Mouse (Mus musculus) intestine, embryonic 14.5 days (tissue): ENCODE results near the gene Fam98a. TPM values are rescaled to one million over a fixed set of nuclear protein-coding genes. Genes with fewer than 3 reads are reported as not detected.

Experiments used
- ATAC-seq: fragments of 200-750 bp; cut with Nextera tagmentation; replicated peaks from 2 replicates; pipeline ENCODE4 v1.8.0; 2017; ENCODE audit warnings: low read depth, moderate number of reproducible peaks, moderate TSS enrichment, moderate library complexity; ENCODE audit not compliant: low FRiP score, low TSS enrichment
- DNase-seq: peaks from one replicate; pipeline ENCODE4 v3.0.0-alpha.2; 2018; ENCODE audit warnings: low spot score
- H3K27ac ChIP-seq: fragments of 300-500 bp; sonication (generic); 2 replicates; pipeline ENCODE4 v1.5.1; 2014; ENCODE audit warnings: low read depth, mild to moderate bottlenecking, control low read depth
- H3K27me3 ChIP-seq: fragments of 300-500 bp; sonication (generic); replicated peaks from 2 replicates; pipeline ENCODE4 v1.6.1; 2014; ENCODE audit warnings: low read length, control low read depth; ENCODE audit not compliant: control insufficient read depth, insufficient read depth
- H3K36me3 ChIP-seq: fragments of 300-500 bp; sonication (generic); 2 replicates; pipeline ENCODE4 v1.6.1; 2014; ENCODE audit warnings: low read length, control low read depth; ENCODE audit not compliant: control insufficient read depth, insufficient read depth
- H3K4me1 ChIP-seq: fragments of 300-500 bp; sonication (generic); replicated peaks from 2 replicates; pipeline ENCODE4 v1.6.1; 2014; ENCODE audit warnings: low read length, control low read depth, mixed read lengths; ENCODE audit not compliant: control insufficient read depth, insufficient read depth
- H3K4me2 ChIP-seq: fragments of 300-500 bp; sonication (generic); 2 replicates; pipeline ENCODE4 v1.6.1; 2014; ENCODE audit warnings: low read length
- H3K4me3 ChIP-seq: fragments of 300-500 bp; sonication (generic); 2 replicates; pipeline ENCODE4 v1.5.1; 2014; ENCODE audit warnings: low read depth, low read length, control low read depth, mixed read lengths
- H3K9ac ChIP-seq: fragments of 300-500 bp; sonication (generic); 2 replicates; pipeline ENCODE4 v1.6.1; 2014; ENCODE audit warnings: mild to moderate bottlenecking, low read length
- H3K9me3 ChIP-seq: fragments of 300-500 bp; sonication (generic); 2 replicates; pipeline ENCODE4 v1.6.1; 2016; ENCODE audit warnings: low read length, control low read depth; ENCODE audit not compliant: control insufficient read depth
- WGBS: fragments of 180-500 bp; shearing (Covaris S2); extraction: QIAGEN DNeasy Blood & Tissue Kit; methylation state at CpG from one replicate; pipeline ENCODE4 v1.1.7; 2014; 5-methylcytosine and 5-hydroxymethylcytosine counted together
- polyA plus RNA-seq: library from polyadenylated mRNA; unstranded; fragments of >200 nt; fragmentation: Nextera tagmentation; extraction: Ambion mirVana; gene quantifications from 2 replicates; pipeline ENCODE4 v1.2.1, GENCODE M21; 2014

Gene Fam98a
- polyA plus RNA-seq, 1 experiment from 2014 or later = 8.3 TPM

DNA sequence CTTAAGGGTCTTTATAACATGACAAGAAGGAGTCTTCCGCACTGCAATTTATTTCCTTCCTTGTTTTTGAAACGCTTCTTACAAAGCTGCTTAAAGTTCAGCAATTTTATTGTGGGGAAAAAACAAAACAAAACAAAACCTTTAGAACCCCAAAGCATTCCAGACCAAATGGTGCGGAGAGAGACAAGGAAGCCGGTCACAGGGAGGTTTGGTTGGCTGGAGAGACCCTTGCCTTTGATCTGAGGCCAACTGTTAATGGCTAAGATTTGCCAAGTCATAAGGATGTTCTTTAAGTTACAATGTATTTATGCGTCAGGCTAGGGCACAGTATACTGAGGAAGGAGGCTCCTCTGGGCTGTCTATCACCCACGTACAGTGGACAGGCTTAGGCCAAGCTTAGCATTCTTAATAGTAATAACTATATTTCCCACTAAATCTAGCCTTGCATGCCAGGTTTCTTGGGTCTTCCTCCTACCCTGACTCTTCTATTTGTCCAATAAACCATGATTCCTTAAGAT lies 19.2 kb downstream of the Fam98a start:
- H3K9ac ChIP-seq = no peak overlapping the region
- no peaks in the 10 kb centered on the region for H3K9me3 ChIP-seq
- H3K27me3 ChIP-seq = no peaks in the 10 kb centered on the region
- H3K4me1 ChIP-seq = no peaks in the 10 kb centered on the region
- ATAC-seq (no peak), DNase-seq (no peak)
- no peak overlapping the region for H3K27ac ChIP-seq
- H3K36me3 ChIP-seq = no peaks in the 10 kb centered on the region
- WGBS = 83% methylated on average over 6 of the region's 6 CpGs
- H3K4me3 ChIP-seq = no peak overlapping the region
- no peak overlapping the region for H3K4me2 ChIP-seq

- Histone ChIP-seq H3K9me3 (no peaks in the 10 kb centered on the region), H3K27me3 (no peaks in the 10 kb centered on the region), H3K27ac (no peak overlapping the region), H3K4me2 (no peak overlapping the region), H3K9ac (no peak overlapping the region), H3K4me3 (no peak overlapping the region), H3K36me3 (no peaks in the 10 kb centered on the region), H3K4me1 (no peaks in the 10 kb centered on the region)
- ATAC-seq (no peak), DNase-seq (no peak)
- WGBS = 94% methylated on average over 14 of the region's 14 CpGs
Observed at GRCm38 (mm10) chr17:75529222-75529935, 22.4 kb downstream of the Fam98a start.

DNA sequence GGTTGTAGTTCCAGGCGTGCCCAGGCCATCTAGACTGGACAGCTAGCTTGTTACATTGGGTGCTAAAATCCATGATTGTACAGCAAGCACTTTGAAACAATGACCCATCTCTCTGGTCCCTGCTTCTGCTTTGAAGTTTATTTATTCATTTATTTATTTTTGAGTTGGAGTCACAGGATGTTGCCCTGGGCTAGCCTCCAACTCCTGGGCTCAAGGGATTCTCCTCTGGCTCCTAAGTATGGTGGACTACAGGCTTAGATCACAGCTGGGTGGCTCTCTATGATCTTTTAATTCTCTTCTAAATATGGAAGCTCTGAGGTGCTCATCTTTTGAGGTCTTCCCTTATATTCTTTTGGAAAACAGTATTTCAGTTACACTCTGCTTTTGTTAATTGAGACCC lies 25.3 kb downstream of the Fam98a start:
- H3K4me1 ChIP-seq = no peaks in the 10 kb centered on the region
- DNase-seq (no peak), ATAC-seq (no peak)
- H3K4me2 ChIP-seq = no peak overlapping the region
- H3K27me3 ChIP-seq = no peaks in the 10 kb centered on the region
- no peaks in the 10 kb centered on the region for H3K9me3 ChIP-seq
- H3K9ac ChIP-seq = no peak overlapping the region
- H3K27ac ChIP-seq = no peak overlapping the region
- H3K4me3 ChIP-seq = no peak overlapping the region
- H3K36me3 ChIP-seq = no peaks in the 10 kb centered on the region
- 77% methylated on average over 1 of the region's 1 CpGs for WGBS

DNA sequence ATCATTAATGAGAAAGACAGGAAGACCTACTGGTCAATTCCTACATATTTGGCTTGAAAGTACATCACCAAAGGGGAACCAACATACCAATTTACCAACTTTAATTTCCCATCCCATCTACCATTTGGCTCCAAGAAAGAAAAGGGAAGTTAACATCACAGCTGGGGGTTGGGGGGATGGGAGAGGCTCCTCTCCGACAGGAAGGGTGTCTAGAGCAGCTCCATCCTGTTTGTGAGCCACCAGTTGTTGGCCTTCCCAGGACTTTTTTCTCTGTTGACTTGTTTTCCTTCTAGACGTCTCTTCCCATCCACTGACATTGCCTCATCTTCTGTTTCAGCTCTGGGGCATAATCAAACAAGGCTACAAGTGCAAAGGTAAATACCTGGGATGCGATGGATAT lies 27.9 kb downstream of the Fam98a start:
- WGBS = 62% methylated on average over 3 of the region's 3 CpGs
- no peak overlapping the region for H3K9ac ChIP-seq
- no peaks in the 10 kb centered on the region for H3K9me3 ChIP-seq
- H3K4me1 ChIP-seq = no peaks in the 10 kb centered on the region
- no peaks in the 10 kb centered on the region for H3K27me3 ChIP-seq
- DNase-seq (no peak), ATAC-seq (no peak)
- H3K4me3 ChIP-seq = no peak overlapping the region
- H3K36me3 ChIP-seq = no peaks in the 10 kb centered on the region
- H3K4me2 ChIP-seq = no peak overlapping the region
- H3K27ac ChIP-seq = no peak overlapping the region

DNA sequence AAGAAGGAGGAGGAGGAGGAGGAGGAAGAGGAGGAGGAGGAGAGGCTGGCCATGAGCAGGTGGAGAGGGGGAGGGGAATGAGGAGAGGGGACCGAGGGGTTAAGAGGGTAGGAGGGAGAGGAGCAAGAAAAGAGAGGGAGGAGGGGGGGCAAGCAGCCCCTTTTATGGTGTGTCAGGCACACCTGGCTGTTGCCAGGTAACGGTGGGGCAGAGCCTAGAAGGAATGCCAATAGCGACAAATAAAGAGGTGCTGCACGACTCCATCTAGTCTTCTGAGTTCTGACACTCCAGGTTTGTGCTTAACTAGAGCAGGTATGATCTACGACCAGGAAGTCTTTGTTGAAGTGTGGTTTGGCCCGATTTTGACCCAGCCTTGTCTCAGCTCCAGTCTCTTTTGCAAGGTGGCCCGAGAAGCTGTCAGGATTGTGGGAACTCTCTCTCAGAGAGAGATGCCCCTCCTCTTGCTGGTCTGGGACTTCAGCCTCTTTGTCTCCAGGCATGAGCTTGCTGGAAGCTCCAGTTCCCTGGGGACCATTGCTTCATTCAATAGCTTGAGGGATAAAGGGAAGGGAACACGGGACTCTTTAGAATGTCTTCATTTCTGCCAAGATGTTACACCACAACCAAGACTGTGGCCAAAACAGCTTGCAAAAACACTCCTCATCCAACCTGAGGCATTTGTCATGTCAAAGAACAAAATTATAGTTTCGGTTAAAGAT lies 29.2 kb downstream of the Fam98a start:
- DNase-seq (peak; percentile 46), ATAC-seq (peak; percentile 53; the same call in 1 of the 2 replicates)
- no peaks in the 10 kb centered on the region for H3K36me3 ChIP-seq
- no peak overlapping the region for H3K4me3 ChIP-seq
- no peak overlapping the region for H3K27ac ChIP-seq
- WGBS = 25% methylated on average over 9 of the region's 9 CpGs
- H3K9me3 ChIP-seq = no peaks in the 10 kb centered on the region
- H3K4me1 ChIP-seq = no peaks in the 10 kb centered on the region
- no peak overlapping the region for H3K9ac ChIP-seq
- H3K4me2 ChIP-seq = no peak overlapping the region
- no peaks in the 10 kb centered on the region for H3K27me3 ChIP-seq

DNA sequence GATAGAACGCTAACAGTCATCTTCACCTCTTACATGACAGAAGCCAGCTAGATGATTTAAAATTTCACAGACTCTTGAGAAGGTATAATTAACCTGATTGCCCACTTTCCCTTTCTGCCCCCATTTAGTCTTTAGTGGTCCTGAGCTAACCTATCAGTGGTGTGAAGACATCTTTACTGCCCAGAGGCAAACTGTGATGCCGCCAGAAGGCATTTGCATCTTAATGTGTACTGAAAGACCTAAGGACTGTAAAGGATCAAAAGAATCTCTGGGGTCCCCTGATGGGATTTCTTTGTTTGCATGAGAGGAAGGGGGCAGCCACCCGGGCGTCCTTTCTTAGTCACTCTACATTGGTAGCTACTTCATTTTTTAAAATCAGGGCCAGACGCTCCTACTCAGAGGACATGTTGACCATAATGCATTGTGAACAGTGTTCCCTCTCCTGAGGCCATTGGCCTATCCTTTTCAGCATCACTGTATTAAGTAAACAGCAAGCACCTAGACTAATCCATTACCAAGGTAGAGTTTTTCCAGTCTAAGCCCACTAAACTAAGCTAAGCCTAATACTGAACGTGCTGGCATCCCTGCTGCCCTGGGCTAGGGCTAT lies 30.4 kb downstream of the Fam98a start:
- Histone ChIP-seq H3K27me3 (no peaks in the 10 kb centered on the region), H3K27ac (no peak overlapping the region), H3K4me2 (no peak overlapping the region), H3K9me3 (no peaks in the 10 kb centered on the region), H3K4me1 (no peaks in the 10 kb centered on the region), H3K4me3 (no peak overlapping the region), H3K36me3 (no peaks in the 10 kb centered on the region), H3K9ac (no peak overlapping the region)
- DNase-seq = peak; percentile 42
- whole genome bisulfite sequencing = 36% methylated on average over 6 of the region's 6 CpGs
- no peak for ATAC-seq

DNA sequence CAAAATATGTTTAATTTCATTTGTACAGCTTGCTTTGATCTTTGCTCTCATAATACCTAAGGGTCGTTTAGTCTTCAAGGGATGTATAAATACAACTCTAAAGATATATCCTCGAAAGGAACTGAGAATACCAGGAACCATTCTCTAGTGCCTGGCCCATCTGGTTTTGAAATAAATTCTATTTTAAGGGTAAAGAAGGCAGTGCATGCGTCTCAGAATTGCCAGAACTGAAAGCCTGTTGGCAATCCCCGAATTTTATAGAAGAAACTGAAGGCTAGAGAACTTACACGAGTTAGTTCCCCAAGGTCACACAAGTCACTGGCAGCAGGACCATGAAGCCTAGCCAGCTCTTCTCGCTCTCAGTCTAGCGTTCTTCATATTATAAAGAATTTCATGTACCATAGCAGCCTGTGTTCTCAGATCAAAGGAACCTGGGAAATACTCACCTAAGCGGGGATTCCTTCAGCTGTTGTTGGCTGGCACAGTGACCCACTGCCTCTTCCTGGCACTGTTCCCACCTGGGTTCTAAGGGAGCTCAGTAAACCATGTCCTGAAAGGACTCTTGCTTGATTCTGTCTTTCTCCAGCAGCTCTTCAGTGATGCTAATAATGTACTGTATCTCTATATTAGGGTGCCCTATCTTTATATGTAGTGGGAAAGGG lies 32.4 kb downstream of the Fam98a start:
- Histone ChIP-seq H3K4me3 (no peak overlapping the region), H3K4me1 (no peaks in the 10 kb centered on the region), H3K27ac (no peak overlapping the region), H3K9me3 (no peaks in the 10 kb centered on the region), H3K36me3 (no peaks in the 10 kb centered on the region), H3K27me3 (no peaks in the 10 kb centered on the region), H3K9ac (no peak overlapping the region), H3K4me2 (no peak overlapping the region)
- WGBS = 74% methylated on average over 8 of the region's 8 CpGs
- no peak for ATAC-seq
- DNase-seq = peak; percentile 16

DNA sequence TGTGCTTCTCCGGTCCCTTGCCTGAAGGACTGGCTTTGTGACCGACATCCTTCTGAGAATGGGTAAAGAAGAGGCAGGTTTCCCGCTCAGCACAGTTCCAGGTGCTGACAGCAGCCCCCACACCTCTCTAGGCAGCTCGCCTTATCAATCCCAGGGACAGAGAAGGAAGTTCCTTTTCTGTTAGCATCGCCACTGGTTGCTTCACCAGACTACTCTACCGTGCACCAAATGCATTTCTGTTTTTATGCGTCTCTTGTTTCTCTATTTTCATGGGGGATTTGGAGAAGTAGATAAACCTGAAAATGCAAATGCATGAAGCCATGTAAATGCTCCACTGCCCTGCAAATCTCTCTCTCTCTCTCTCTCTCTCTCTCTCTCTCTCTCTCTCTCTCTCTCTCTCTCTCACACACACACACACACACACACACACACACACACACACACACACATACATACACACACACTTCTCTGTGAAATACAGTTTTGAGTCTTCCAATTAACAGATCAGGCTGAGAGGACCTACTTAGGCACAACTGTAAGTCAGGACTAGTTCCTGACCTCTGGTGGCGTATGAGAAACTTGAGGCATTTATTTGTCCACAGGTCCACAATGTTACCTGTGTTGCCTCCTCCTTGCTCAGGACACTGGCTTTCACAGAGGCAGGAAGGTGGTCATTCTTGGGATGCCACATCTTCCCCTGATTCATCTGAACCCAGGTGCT lies 33.4 kb downstream of the Fam98a start:
- H3K9ac ChIP-seq = no peak overlapping the region
- 66% methylated on average over 8 of the region's 8 CpGs for WGBS

More for the DNA sequence above, 33.4 kb downstream of the Fam98a start:
- H3K4me3 ChIP-seq = no peak overlapping the region
- no peaks in the 10 kb centered on the region for H3K27me3 ChIP-seq
- no peak overlapping the region for H3K27ac ChIP-seq
- DNase-seq = no peak
- H3K4me1 ChIP-seq = no peaks in the 10 kb centered on the region
- ATAC-seq = no peak
- no peaks in the 10 kb centered on the region for H3K36me3 ChIP-seq
- no peaks in the 10 kb centered on the region for H3K9me3 ChIP-seq
- no peak overlapping the region for H3K4me2 ChIP-seq
